Mouse (Mus musculus): ENCODE results near the gene Zfp433.
"Not testable (repeated sequence)": the region's sequence is repeated elsewhere in the genome, so short reads cannot be mapped to it uniquely, and the experiment has no call there.

Zfp433 gene

DNA sequence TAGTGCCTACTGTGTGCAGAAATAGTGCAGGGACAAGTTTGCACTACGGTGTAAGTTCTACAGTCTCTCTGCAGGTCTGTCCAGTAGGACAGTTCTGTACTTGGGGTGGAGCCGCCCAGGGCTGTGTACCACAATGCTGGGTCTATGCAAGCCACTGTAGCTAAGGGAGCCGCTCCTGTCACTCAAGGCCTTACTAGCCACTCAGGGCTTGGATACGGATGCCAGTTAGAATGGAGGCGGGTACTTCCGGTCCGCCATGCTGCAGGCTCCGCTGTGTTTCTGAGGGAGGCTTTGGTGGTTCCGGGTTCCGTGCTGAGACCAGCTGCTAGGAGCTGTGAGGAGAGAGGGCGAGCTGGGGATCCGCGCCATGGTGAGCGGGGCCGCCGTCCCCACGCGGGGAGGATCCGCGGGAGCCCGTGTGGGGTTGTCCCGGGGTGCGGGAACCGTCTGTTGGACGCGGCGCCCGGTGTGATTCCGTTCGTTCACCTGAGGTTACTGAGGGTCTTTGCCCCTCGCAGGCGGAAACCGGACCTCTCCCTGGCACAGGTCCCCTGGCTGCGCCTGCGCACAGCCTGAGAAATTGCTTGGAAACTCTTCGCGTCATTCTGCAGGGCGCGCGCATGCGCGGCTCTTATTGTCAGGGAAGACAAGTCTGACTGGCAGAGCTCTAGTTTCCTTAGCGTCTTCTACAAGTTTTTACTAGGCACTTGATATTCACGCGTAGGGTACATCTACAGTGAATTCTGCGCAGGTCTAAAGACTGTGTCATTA lies at the start of gene Zfp433:
Gene Zfp433, plus strand, starts transcription at position 295 of the 771 bp plus-strand sequence.
- not testable (repeated sequence) for TF ChIP-seq GATA4 (IDR thresholded peaks at IDR 0.05; ENCODE audit: insufficient replicate concordance, low read length)

GRCm38 (mm10) chr10:81655178-81655577 lies 49.4 kb upstream of the Zfp433 start:
- TF ChIP-seq GATA4 (IDR thresholded peaks at IDR 0.05; ENCODE audit: insufficient replicate concordance, low read length), result no peak

DNA sequence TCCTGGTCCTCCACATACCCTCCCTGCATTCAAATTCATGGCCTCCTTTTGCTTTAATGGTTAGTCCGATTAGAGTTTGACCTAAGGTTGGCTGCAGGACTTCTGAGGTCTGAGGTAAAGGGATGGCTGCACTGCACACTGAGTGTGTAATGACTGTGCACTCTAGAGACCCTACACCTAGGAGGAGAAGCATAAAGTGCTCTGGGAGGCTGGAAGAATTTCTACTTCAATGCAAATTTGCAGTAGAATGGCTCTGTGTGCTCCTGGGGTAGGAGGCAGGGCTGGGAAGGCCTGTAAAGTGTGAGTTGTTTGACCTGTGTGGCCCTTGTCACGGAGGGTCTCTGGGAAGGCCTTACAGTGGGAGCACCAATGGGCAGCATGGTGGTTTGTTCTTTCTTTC lies 48.5 kb upstream of the Zfp433 start:
- TF ChIP-seq GATA4 (IDR thresholded peaks at IDR 0.05; ENCODE audit: insufficient replicate concordance, low read length), result no peak

DNA sequence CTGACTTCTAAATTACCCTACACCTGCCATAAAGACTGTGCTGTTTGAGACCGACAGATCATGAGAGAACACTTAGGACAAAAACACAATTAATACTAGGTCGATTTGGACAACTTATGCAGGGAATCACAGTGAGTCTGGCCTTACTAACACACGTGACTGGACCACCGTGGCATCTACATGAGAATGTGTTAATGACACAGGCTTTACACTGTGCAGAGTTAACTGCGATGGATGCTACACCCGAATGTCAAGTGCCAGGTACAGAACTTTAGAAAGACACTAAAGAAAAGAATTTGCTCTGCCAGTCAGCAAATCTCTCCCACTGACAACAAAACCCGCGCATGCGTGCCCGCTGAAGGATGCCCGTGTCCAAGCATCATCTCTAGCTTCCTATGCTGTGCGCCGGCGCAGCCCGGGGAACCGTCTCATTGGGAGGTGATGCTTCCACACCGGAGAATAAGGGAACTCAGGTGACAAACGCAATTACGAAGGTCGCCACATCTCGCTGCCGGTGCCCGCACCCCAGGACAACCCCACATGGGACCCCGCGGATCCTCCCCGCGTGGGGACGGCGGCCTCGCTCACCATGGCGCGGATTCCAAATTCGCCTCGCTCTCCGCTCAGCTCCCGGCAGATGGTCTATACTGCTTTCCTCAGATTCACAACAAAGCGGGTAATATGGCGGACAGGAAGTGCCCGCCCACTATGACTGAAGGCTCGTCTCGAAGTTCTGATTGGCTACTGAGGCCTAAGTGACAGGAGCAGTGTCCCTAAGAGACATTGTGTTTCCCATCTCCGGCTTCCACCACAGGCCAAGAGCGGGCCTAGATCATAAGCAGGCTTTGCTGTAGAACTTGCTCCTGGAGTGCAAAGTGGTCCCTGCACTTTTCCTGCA lies 66.1 kb downstream of the Zfp433 start, which contains the start of gene Gm3055:
Gene Gm3055, minus strand, starts transcription at position 656 of the 898 bp plus-strand sequence.
- not testable (repeated sequence) for TF ChIP-seq GATA4 (IDR thresholded peaks at IDR 0.05; ENCODE audit: insufficient replicate concordance, low read length)

Data from liver, adult (tissue).